Mouse (Mus musculus): ENCODE data around the gene Scamp1. TPM values are rescaled to one million over a fixed set of nuclear protein-coding genes. Genes with fewer than 3 reads are reported as not detected.
A peak's percentile ranks its signal among the peaks of the same experiment; 100 is the strongest.

Scamp1 gene
- polyA plus RNA-seq, 1 experiment: 29.2 TPM

DNA sequence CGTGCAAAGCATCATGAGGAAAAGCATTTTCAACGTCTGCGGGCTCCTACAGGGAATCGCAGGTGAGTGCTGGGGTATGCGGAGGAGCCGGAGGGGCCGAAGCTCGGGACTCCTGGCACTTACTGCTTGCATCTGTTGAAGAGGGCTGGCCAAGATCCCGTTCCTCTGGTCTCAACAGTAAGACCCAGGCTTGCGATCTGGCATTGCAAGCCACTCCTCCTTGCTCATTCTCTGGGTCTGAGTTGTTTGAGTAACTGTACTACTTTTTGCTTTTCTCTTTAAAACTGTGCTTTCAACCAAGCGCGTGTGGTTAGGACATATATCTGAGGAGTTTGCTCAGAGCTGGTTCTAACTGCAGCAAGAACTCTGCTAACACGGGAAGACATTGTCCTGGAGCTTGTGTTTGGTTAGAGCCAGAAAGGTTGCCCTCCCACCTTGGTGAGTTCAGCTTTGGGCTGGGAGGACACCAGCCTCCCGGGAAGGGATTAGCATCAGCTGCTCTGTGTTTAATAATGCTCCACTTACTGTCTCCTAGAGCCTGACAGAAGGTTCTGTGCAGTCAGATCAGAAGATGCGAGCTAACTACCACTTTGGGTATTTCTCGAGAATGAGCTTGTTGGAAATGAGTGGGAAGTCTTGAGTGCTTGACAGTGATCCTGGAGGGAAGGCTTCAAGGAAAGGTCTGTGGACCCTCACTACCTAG lies 110.9 kb downstream of the Scamp1 start:
- no peak overlapping the region for H3K4me3 ChIP-seq (replicated peaks; ENCODE audit: extremely low read depth, low read depth, low read length)
- DNase-seq: no peak
- H3K4me1 ChIP-seq (ENCODE audit: control insufficient read depth, insufficient read depth, low read length): no peaks in the 10 kb centered on the region
- TF ChIP-seq POLR2A (IDR thresholded peaks at IDR 0.05; ENCODE audit: borderline replicate concordance, extremely low read depth, low read depth, low read length): no peak
- TF ChIP-seq CTCF (IDR thresholded peaks at IDR 0.05; ENCODE audit: insufficient read depth, low read length): no peak
- WGBS: 41% methylated on average over 16 of the region's 16 CpGs

DNA sequence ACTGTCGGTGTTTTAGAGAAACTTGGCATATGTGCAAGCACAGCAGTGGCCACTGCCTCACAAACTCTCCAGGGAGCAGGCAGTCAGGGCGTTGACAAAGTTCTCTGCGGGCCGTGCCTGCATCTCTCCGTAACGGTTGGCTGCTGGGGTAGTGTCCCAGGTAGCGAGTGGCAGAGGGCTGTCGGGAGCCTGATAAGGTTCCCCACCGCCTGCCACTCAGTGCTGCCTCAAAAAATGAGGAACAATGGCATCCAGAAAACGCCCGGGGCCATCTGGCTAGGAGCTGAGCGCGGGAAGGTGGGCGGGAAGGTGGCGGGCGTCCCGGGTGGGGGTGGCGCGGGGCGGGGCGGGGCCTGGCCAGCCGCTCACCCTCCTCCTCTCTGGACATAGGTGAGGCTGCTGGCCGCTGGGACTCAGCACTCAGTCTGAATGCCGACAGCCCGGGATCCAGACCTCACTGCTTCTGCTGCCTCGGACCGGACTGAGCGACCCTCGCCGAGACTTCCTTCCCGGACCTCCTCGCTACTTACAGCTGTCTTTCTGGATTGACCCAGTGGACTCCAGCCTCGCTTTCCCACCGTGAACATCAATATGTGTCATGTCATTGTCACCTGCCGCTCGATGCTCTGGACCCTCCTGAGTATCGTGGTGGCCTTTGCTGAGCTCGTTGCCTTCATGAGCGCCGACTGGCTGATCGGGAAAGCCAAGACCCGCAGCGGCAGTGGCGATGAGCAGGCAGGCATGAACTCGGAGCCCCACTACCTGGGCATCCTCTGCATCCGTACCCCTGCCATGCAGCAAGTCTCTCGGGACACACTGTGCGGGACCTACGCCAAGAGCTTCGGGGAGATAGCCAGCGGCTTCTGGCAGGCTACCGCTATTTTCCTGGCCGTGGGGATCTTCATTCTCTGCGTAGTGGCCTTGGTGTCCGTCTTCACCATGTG lies 111.8 kb downstream of the Scamp1 start:
- DNase-seq: peak; percentile 25
- 9% methylated on average over 55 of the region's 55 CpGs for WGBS
- no peaks in the 10 kb centered on the region for H3K4me1 ChIP-seq (ENCODE audit: control insufficient read depth, insufficient read depth, low read length)
- peak overlapping the region; percentile 22 for H3K4me3 ChIP-seq (replicated peaks; ENCODE audit: extremely low read depth, low read depth, low read length)
- no peak for TF ChIP-seq CTCF (IDR thresholded peaks at IDR 0.05; ENCODE audit: insufficient read depth, low read length)
- no peak for TF ChIP-seq POLR2A (IDR thresholded peaks at IDR 0.05; ENCODE audit: borderline replicate concordance, extremely low read depth, low read depth, low read length)

DNA sequence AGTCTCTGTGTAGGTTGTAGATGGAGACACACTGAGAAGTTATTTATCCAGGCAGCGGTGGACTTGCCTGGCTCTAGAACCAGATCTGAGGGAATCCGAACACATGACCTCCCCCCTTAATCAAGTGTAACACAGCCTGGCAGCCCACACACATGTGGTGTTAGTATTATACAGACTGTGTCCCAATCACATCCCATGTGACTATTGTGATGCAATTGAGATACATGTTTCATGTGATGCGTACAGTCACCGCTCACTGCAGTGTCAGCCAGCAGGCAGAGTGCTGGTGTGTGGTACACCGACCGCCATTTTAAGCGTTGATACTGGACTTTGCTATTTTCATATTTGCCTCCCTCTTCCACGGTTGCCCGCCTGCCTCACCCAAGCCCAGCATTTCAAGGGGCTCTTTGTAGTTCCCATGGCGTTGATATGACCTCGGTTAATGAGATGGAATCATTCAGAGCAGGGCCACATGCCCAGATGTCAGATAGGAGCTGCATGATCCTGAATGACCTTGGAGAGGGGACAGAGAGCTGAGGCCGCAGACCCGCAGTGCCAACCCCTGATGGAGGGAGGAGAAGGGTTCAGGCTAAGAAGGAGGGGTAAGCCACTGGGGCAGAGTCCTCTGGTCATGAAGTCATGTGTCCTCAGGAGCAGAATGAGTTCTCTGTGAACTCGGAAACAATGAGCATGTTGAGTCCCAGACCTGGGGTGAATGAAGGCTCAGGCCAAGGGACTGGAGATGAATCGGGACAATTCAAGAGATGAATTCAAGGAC lies 112.9 kb downstream of the Scamp1 start:
- H3K4me1 ChIP-seq (ENCODE audit: control insufficient read depth, insufficient read depth, low read length): no peaks in the 10 kb centered on the region
- DNase-seq: no peak
- H3K4me3 ChIP-seq (replicated peaks; ENCODE audit: extremely low read depth, low read depth, low read length): no peak overlapping the region
- 90% methylated on average over 15 of the region's 15 CpGs for WGBS
- TF ChIP-seq POLR2A (IDR thresholded peaks at IDR 0.05; ENCODE audit: borderline replicate concordance, extremely low read depth, low read depth, low read length) (no peak), CTCF (IDR thresholded peaks at IDR 0.05; ENCODE audit: insufficient read depth, low read length) (no peak)

DNA sequence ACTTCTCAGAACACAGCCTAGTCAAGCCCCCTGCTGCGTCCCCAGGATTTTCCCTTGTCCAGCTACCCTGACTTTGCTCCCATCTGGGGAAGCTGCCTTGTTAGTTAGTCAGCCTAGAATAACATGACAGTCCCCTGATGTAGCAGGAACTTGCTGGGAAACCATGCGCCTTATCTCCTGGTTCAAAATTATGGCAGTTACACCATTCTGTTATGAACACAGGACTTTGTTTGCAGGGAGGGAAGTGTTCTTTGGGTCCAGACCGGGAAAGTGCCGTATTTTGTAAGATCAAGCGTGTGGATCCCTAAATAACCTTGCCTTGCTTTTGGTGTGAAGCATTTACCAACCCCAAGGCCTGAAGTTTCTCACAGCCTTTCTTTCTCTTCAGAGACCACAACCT lies 114.0 kb downstream of the Scamp1 start:
- 90% methylated on average over 5 of the region's 5 CpGs for WGBS
- DNase-seq: no peak
- TF ChIP-seq CTCF (IDR thresholded peaks at IDR 0.05; ENCODE audit: insufficient read depth, low read length) (no peak), POLR2A (IDR thresholded peaks at IDR 0.05; ENCODE audit: borderline replicate concordance, extremely low read depth, low read depth, low read length) (no peak)
- no peaks in the 10 kb centered on the region for H3K4me1 ChIP-seq (ENCODE audit: control insufficient read depth, insufficient read depth, low read length)
- no peak overlapping the region for H3K4me3 ChIP-seq (replicated peaks; ENCODE audit: extremely low read depth, low read depth, low read length)

DNA sequence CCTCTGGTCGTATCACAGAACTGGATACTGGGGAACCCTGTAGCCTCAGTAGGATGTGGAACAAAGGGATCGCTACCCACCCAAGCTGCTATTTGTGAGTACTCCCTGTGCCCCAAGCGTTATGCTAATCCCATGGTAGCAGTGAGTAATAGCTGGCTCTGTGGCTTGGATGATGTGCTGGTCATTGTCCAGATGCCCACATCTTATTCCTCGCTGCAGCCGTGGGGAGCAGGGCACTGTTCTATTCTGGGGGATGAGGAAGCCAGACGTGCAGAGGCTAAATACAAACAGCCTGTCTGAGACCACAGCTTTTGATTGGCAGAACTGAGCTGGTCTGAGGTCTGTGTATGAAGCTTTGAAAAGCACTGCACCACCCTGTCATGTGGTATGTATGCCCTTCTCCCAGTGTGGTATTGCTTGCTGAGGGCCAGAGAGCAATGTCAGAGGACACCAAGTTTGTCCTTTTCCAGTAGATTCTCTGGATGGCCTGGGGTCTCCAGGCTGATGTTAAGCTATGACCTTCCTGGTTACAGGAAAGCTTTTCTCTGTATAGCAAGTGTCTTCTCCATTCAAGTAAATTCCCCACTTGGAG lies 116.2 kb downstream of the Scamp1 start:
- no peak overlapping the region for H3K4me3 ChIP-seq (replicated peaks; ENCODE audit: extremely low read depth, low read depth, low read length)

DNA sequence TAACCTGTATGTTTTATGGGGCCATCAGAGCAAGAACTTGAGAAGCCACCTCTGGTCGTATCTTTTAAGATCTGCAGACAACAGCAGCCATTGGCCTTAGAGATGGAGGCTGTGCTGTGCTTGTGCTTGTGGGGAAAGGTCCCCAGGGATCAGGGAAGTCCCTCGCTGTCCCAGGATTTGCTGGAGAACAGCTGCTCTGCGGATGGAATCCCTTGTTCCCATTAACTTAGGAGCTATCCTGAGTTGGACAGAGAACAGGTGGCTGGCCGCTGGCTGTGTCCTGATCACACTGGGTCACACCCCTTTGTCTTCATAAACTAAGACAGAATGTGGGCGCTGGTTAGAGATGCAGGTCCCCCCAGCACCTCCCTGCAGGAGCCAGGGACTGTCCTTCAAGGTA lies 117.3 kb downstream of the Scamp1 start:
- no peak for DNase-seq
- Histone ChIP-seq H3K4me3 (replicated peaks; ENCODE audit: extremely low read depth, low read depth, low read length) (no peak overlapping the region), H3K4me1 (ENCODE audit: control insufficient read depth, insufficient read depth, low read length) (no peaks in the 10 kb centered on the region)
- no peak for TF ChIP-seq CTCF (IDR thresholded peaks at IDR 0.05; ENCODE audit: insufficient read depth, low read length)
- TF ChIP-seq POLR2A (IDR thresholded peaks at IDR 0.05; ENCODE audit: borderline replicate concordance, extremely low read depth, low read depth, low read length): no peak
- WGBS: 90% methylated on average over 5 of the region's 5 CpGs

More for the DNA sequence above, 116.2 kb downstream of the Scamp1 start:
- H3K4me1 ChIP-seq (ENCODE audit: control insufficient read depth, insufficient read depth, low read length): no peaks in the 10 kb centered on the region
- TF ChIP-seq CTCF (IDR thresholded peaks at IDR 0.05; ENCODE audit: insufficient read depth, low read length): no peak
- no peak for TF ChIP-seq POLR2A (IDR thresholded peaks at IDR 0.05; ENCODE audit: borderline replicate concordance, extremely low read depth, low read depth, low read length)
- DNase-seq: no peak
- WGBS: 65% methylated on average over 6 of the region's 6 CpGs

DNA sequence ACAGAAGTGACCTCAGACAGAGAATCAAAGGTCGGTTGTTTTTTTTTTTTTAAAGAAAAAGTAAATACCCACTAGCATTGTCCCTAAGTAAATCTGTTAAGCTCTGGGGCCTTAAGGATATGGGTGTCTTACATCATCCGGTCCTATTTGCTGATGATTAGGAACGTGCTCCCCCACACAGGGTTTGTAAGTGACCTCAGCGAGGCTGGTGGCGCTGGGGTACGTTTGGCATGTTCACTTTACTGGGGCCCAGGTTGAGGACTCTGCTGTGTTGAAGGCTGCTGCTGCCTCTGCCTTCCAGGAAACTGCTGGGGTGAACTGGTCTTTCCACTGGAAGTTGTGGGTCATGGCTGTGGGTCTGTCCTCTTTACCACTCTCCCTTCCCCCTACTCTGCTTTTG lies 121.2 kb downstream of the Scamp1 start:
- no peak for DNase-seq
- TF ChIP-seq POLR2A (IDR thresholded peaks at IDR 0.05; ENCODE audit: borderline replicate concordance, extremely low read depth, low read depth, low read length): no peak
- no peak for TF ChIP-seq CTCF (IDR thresholded peaks at IDR 0.05; ENCODE audit: insufficient read depth, low read length)
- 67% methylated on average over 6 of the region's 6 CpGs for WGBS

DNA sequence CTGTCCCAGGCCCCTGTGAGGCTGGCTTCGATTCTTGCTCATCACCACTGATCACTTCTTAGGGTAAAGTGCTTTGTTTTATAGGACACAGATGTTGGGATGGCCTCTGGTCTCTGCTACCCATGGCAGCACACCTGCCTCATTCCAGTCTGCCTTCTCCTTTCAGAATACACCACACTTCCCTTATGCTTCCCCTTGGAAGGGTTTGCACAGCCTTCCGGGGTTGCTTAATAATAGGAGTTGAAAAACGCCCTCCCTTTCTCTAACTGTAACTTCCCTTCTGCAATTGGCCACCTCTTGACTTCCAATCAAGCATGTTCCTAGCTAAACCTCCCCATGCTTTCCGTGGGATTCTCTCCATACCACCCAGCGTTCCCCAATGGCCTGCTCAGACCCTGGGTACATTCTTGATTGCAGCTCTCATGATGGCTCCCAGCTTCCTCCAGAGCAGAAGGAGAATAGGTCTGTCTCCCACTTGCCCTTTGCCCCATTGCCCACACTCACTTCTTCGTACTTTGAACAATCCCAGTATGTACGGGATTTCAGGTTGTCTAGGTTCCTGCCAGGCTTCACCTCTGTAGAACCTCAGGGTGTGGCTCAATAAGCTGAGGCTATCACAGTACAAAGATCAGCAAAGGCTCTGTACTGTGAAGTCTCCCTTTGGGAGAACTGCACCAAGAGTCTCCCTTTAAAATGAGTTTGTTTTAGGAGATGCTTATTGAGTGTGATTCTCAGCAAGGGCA lies 126.0 kb downstream of the Scamp1 start:
- Histone ChIP-seq H3K4me3 (replicated peaks; ENCODE audit: extremely low read depth, low read depth, low read length) (no peak overlapping the region), H3K4me1 (ENCODE audit: control insufficient read depth, insufficient read depth, low read length) (no peaks in the 10 kb centered on the region)
- TF ChIP-seq POLR2A (IDR thresholded peaks at IDR 0.05; ENCODE audit: borderline replicate concordance, extremely low read depth, low read depth, low read length) (no peak), CTCF (IDR thresholded peaks at IDR 0.05; ENCODE audit: insufficient read depth, low read length) (no peak)
- DNase-seq: no peak
- WGBS: 64% methylated on average over 7 of the region's 7 CpGs

More for the DNA sequence above, 121.2 kb downstream of the Scamp1 start:
- H3K4me1 ChIP-seq (ENCODE audit: control insufficient read depth, insufficient read depth, low read length): no peaks in the 10 kb centered on the region
- no peak overlapping the region for H3K4me3 ChIP-seq (replicated peaks; ENCODE audit: extremely low read depth, low read depth, low read length)

Measured in lung, adult 2 months (tissue).